Mouse (Mus musculus): Measurements from ENCODE around the gene Trim25. TPM values are rescaled to one million over a fixed set of nuclear protein-coding genes. Genes with fewer than 3 reads are reported as not detected.

Gene Trim25
- total and polyA plus RNA-seq, 3 experiments = 22.2 to 43.0 TPM; not detected in 1

DNA sequence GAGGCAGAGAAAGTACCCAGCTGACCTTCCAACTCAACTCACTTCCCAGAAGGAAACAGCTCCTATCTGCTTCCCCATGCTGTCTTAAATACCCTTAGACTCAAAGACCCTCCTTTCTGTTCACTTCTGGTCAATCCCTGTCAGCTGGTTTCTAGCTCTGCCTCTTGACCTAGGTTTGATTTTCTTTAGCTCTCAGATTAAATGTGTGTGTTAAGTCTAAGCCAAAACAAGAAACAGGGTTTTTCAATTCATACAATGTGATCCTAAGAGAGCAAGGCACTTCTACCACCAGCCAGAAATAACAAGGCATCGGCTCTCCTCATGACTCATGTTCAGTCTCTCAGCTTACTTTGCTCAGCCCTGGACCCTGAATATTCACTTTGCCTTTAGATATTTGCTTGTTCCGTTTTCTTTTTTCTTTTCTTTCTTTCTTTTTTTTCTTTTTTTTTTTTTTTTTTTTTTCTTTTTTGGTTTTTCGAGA lies 32.3 kb upstream of the Trim25 start, which contains the start of gene Elobl:
TSS of gene Elobl (minus strand) at position 51 of the 481 bp plus-strand sequence.
- Histone ChIP-seq H3K9ac (ENCODE audit: control insufficient read depth, low read depth, low read length, poor library complexity, severe bottlenecking) (no peak within 1 kb of the TSS), H3K9me3 (replicated peaks; ENCODE audit: insufficient read depth, low read length) (no peaks in the 10 kb centered on the region), H3K4me1 (ENCODE audit: control insufficient read depth in 1 of 2, insufficient read depth in 2 of 2, low read length in 2 of 2) (no peaks in the 10 kb centered on the region), H3K4me3 (ENCODE audit: control insufficient read depth in 1 of 2, insufficient read depth in 1 of 2, low read depth in 2 of 2, low read length in 2 of 2) (no peak within 1 kb of the TSS), H3K27ac (ENCODE audit: control insufficient read depth, low read depth, low read length) (no peak within 1 kb of the TSS), H3K79me2 (ENCODE audit: control insufficient read depth, insufficient read depth, low read length, poor library complexity) (no peaks in the 10 kb centered on the region), H3K36me3 (ENCODE audit: control insufficient read depth in 1 of 2, insufficient read depth in 2 of 2, low read length in 2 of 2) (no peaks in the 10 kb centered on the region), H3K27me3 (ENCODE audit: control insufficient read depth in 1 of 2, insufficient read depth in 2 of 2, low read length in 2 of 2) (no peaks in the 10 kb centered on the region; a peak in 1 of 4 replicates)
- DNase-seq (ENCODE audit: low read depth, low spot score) = no peak
- TF ChIP-seq USF2 (IDR thresholded peaks at IDR 0.05; ENCODE audit: borderline replicate concordance in 1 of 2, insufficient read depth in 1 of 2, low read depth in 1 of 2, low read length in 2 of 2) = no peak
- no peak for TF ChIP-seq ETS1 (IDR thresholded peaks at IDR 0.05; ENCODE audit: low read depth, low read length)

GRCm38 (mm10) chr11:88970202-88970732 lies 28.9 kb upstream of the Trim25 start, which contains the start of gene Coil:
Gene Coil (plus strand): TSS chr11:88970252.
- H3K9me3 ChIP-seq (replicated peaks; ENCODE audit: insufficient read depth, low read length) = no peaks in the 10 kb centered on the region
- no peak within 1 kb of the TSS for H3K27ac ChIP-seq (ENCODE audit: control insufficient read depth, low read depth, low read length)
- TF ChIP-seq KAT2A (conservative IDR thresholded peaks at IDR 0.05; ENCODE audit: low read depth, low read length) = no peak
- TF ChIP-seq MAFK (IDR thresholded peaks at IDR 0.05; ENCODE audit: borderline replicate concordance, low read depth, low read length) = no peak
- no peak for TF ChIP-seq MAZ (IDR thresholded peaks at IDR 0.05; ENCODE audit: low read depth, low read length)
- TF ChIP-seq POLR2A (IDR thresholded peaks at IDR 0.05; ENCODE audit: control insufficient read depth in 1 of 2, insufficient read depth in 1 of 2, low read depth in 1 of 2, low read length in 2 of 2, poor library complexity in 1 of 2) = no peak
- no peak for TF ChIP-seq GATA1 (IDR thresholded peaks at IDR 0.05; ENCODE audit: low read depth, low read length)
- no peak for TF ChIP-seq EP300 (IDR thresholded peaks at IDR 0.05; ENCODE audit: low read depth in 1 of 2, low read length in 2 of 2)
- no peak for TF ChIP-seq MAX (IDR thresholded peaks at IDR 0.05; ENCODE audit: low read length)
- no peak for TF ChIP-seq RAD21 (IDR thresholded peaks at IDR 0.05; ENCODE audit: low read depth, low read length)
- TF ChIP-seq GABPA (IDR thresholded peaks at IDR 0.05; ENCODE audit: low read depth, low read length) = no peak
- no peak for TF ChIP-seq USF1 (IDR thresholded peaks at IDR 0.05; ENCODE audit: low read depth, low read length)
- no peak for TF ChIP-seq TCF12 (IDR thresholded peaks at IDR 0.05; ENCODE audit: low read depth, low read length)
- TF ChIP-seq CHD1 (IDR thresholded peaks at IDR 0.05; ENCODE audit: low read depth, low read length) = no peak
- TF ChIP-seq CTCF (IDR thresholded peaks at IDR 0.05 in 2 of 3, conservative IDR thresholded peaks at IDR 0.05 in 1 of 3; ENCODE audit: control insufficient read depth in 1 of 3, insufficient read depth in 1 of 3, low read depth in 2 of 3, low read length in 3 of 3, poor library complexity in 1 of 3, severe bottlenecking in 1 of 3) = no peak
- no peak for TF ChIP-seq USF2 (IDR thresholded peaks at IDR 0.05; ENCODE audit: borderline replicate concordance in 1 of 2, insufficient read depth in 1 of 2, low read depth in 1 of 2, low read length in 2 of 2)
- TF ChIP-seq RCOR1 (IDR thresholded peaks at IDR 0.05; ENCODE audit: low read depth, low read length) = no peak
- no peak for TF ChIP-seq ELF1 (IDR thresholded peaks at IDR 0.05; ENCODE audit: low read depth, low read length)
- H3K4me1 ChIP-seq (ENCODE audit: control insufficient read depth in 1 of 2, insufficient read depth in 2 of 2, low read length in 2 of 2) = peaks cover 0 to 4% of the 10 kb centered on the region in 2 experiments; a peak in 2 of 4 replicates
- H3K36me3 ChIP-seq (ENCODE audit: control insufficient read depth in 1 of 2, insufficient read depth in 2 of 2, low read length in 2 of 2) = no peaks in the 10 kb centered on the region; a peak in 1 of 4 replicates
- no peaks in the 10 kb centered on the region; a peak in 1 of 4 replicates for H3K27me3 ChIP-seq (ENCODE audit: control insufficient read depth in 1 of 2, insufficient read depth in 2 of 2, low read length in 2 of 2)
- no peak within 1 kb of the TSS for H3K4me3 ChIP-seq (ENCODE audit: control insufficient read depth in 1 of 2, insufficient read depth in 1 of 2, low read depth in 2 of 2, low read length in 2 of 2)
- H3K9ac ChIP-seq (ENCODE audit: control insufficient read depth, low read depth, low read length, poor library complexity, severe bottlenecking) = no peak within 1 kb of the TSS
- DNase-seq (ENCODE audit: low read depth, low spot score) = no peak
- H3K79me2 ChIP-seq (ENCODE audit: control insufficient read depth, insufficient read depth, low read length, poor library complexity) = peaks cover 13% of the 10 kb centered on the region
